Mouse (Mus musculus): ENCODE results near the gene Nefh. TPM values are rescaled to one million over a fixed set of nuclear protein-coding genes. Genes with fewer than 3 reads are reported as not detected.

The Nefh gene
- polyA plus RNA-seq, 1 experiment from 2014 or later: 0.25 TPM

GRCm38 (mm10) chr11:4966888-4967287 is 19.0 kb upstream of the Nefh start:
- no peak overlapping the region for H3K4me2 ChIP-seq (replicated peaks; ENCODE audit: low read depth)
- no peaks in the 10 kb centered on the region for H3K36me3 ChIP-seq (ENCODE audit: control insufficient read depth, insufficient read depth, low read length)
- no peak overlapping the region for H3K9ac ChIP-seq (ENCODE audit: low read length)
- ATAC-seq (ENCODE audit: low FRiP score, low TSS enrichment): no peak
- H3K4me1 ChIP-seq (replicated peaks; ENCODE audit: control insufficient read depth, insufficient read depth): no peaks in the 10 kb centered on the region
- DNase-seq (ENCODE audit: low spot score): no peak
- no peak overlapping the region for H3K27ac ChIP-seq (replicated peaks)
- H3K9me3 ChIP-seq (ENCODE audit: control insufficient read depth, low read length): no peaks in the 10 kb centered on the region
- H3K4me3 ChIP-seq (ENCODE audit: low read depth, low read length): no peak overlapping the region
- TF ChIP-seq CTCF (IDR thresholded peaks at IDR 0.05; ENCODE audit: low read depth) (no peak), EP300 (optimal IDR thresholded peaks at IDR 0.05) (no peak)
- 66% methylated on average over 5 of the region's 5 CpGs for whole genome bisulfite sequencing
- H3K27me3 ChIP-seq (ENCODE audit: control insufficient read depth, insufficient read depth, low read length): no peaks in the 10 kb centered on the region

- H3K4me1 ChIP-seq (replicated peaks; ENCODE audit: control insufficient read depth, insufficient read depth): no peaks in the 10 kb centered on the region
- H3K9ac ChIP-seq (ENCODE audit: low read length): no peak overlapping the region
- ATAC-seq (ENCODE audit: low FRiP score, low TSS enrichment): no peak
- H3K27me3 ChIP-seq (ENCODE audit: control insufficient read depth, insufficient read depth, low read length): no peaks in the 10 kb centered on the region
- no peak overlapping the region for H3K27ac ChIP-seq (replicated peaks)
- TF ChIP-seq CTCF (IDR thresholded peaks at IDR 0.05; ENCODE audit: low read depth) (no peak), EP300 (optimal IDR thresholded peaks at IDR 0.05) (no peak)
- no peak overlapping the region for H3K4me3 ChIP-seq (ENCODE audit: low read depth, low read length)
- no peak overlapping the region for H3K4me2 ChIP-seq (replicated peaks; ENCODE audit: low read depth)
- H3K9me3 ChIP-seq (ENCODE audit: control insufficient read depth, low read length): no peaks in the 10 kb centered on the region
- 52% methylated on average over 2 of the region's 2 CpGs for WGBS
- DNase-seq (ENCODE audit: low spot score): no peak
- no peaks in the 10 kb centered on the region for H3K36me3 ChIP-seq (ENCODE audit: control insufficient read depth, insufficient read depth, low read length)
Measured at GRCm38 (mm10) chr11:4966325-4966724, 18.5 kb upstream of the Nefh start.

- H3K36me3 ChIP-seq (ENCODE audit: control insufficient read depth, insufficient read depth, low read length): no peaks in the 10 kb centered on the region
- no peak for TF ChIP-seq EP300 (optimal IDR thresholded peaks at IDR 0.05)
- no peak for TF ChIP-seq CTCF (IDR thresholded peaks at IDR 0.05; ENCODE audit: low read depth)
- H3K4me3 ChIP-seq (ENCODE audit: low read depth, low read length): no peak overlapping the region
- no peaks in the 10 kb centered on the region for H3K4me1 ChIP-seq (replicated peaks; ENCODE audit: control insufficient read depth, insufficient read depth)
- no peaks in the 10 kb centered on the region for H3K27me3 ChIP-seq (ENCODE audit: control insufficient read depth, insufficient read depth, low read length)
- no peak for ATAC-seq (ENCODE audit: low FRiP score, low TSS enrichment)
- no peak overlapping the region for H3K9ac ChIP-seq (ENCODE audit: low read length)
- no peaks in the 10 kb centered on the region for H3K9me3 ChIP-seq (ENCODE audit: control insufficient read depth, low read length)
- 48% methylated on average over 6 of the region's 6 CpGs for WGBS
- DNase-seq (ENCODE audit: low spot score): no peak
- no peak overlapping the region for H3K27ac ChIP-seq (replicated peaks)
- no peak overlapping the region for H3K4me2 ChIP-seq (replicated peaks; ENCODE audit: low read depth)
Measured at GRCm38 (mm10) chr11:4963099-4963808, 15.4 kb upstream of the Nefh start.

GRCm38 (mm10) chr11:4953918-4954317 is 6.1 kb upstream of the Nefh start:
- no peak overlapping the region for H3K4me3 ChIP-seq (ENCODE audit: low read depth, low read length)
- peaks cover 11% of the 10 kb centered on the region for H3K27me3 ChIP-seq (ENCODE audit: control insufficient read depth, insufficient read depth, low read length)
- H3K9ac ChIP-seq (ENCODE audit: low read length): 0 out of 2 replicates have a peak overlapping the region, but pooled peaks have one; percentile 8
- H3K36me3 ChIP-seq (ENCODE audit: control insufficient read depth, insufficient read depth, low read length): no peaks in the 10 kb centered on the region
- WGBS: under 1% methylated on average over 8 of the region's 8 CpGs
- H3K4me2 ChIP-seq (replicated peaks; ENCODE audit: low read depth): no peak overlapping the region
- DNase-seq (ENCODE audit: low spot score): peak; percentile 50
- H3K27ac ChIP-seq (replicated peaks): no peak overlapping the region
- no peaks in the 10 kb centered on the region for H3K4me1 ChIP-seq (replicated peaks; ENCODE audit: control insufficient read depth, insufficient read depth)
- H3K9me3 ChIP-seq (ENCODE audit: control insufficient read depth, low read length): no peaks in the 10 kb centered on the region
- ATAC-seq (ENCODE audit: low FRiP score, low TSS enrichment): no peak
- TF ChIP-seq EP300 (optimal IDR thresholded peaks at IDR 0.05): no peak
- no peak for TF ChIP-seq CTCF (IDR thresholded peaks at IDR 0.05; ENCODE audit: low read depth)

- no peaks in the 10 kb centered on the region for H3K4me1 ChIP-seq (replicated peaks; ENCODE audit: control insufficient read depth, insufficient read depth)
- TF ChIP-seq CTCF (IDR thresholded peaks at IDR 0.05; ENCODE audit: low read depth) (no peak), EP300 (optimal IDR thresholded peaks at IDR 0.05) (no peak)
- peaks cover 17% of the 10 kb centered on the region for H3K27me3 ChIP-seq (ENCODE audit: control insufficient read depth, insufficient read depth, low read length)
- H3K4me2 ChIP-seq (replicated peaks; ENCODE audit: low read depth): no peak overlapping the region
- DNase-seq (ENCODE audit: low spot score) (no peak), ATAC-seq (ENCODE audit: low FRiP score, low TSS enrichment) (no peak)
- H3K36me3 ChIP-seq (ENCODE audit: control insufficient read depth, insufficient read depth, low read length): no peaks in the 10 kb centered on the region
- 9% methylated on average over 4 of the region's 6 CpGs for WGBS
- no peak overlapping the region for H3K9ac ChIP-seq (ENCODE audit: low read length)
- no peak overlapping the region for H3K27ac ChIP-seq (replicated peaks)
- no peaks in the 10 kb centered on the region for H3K9me3 ChIP-seq (ENCODE audit: control insufficient read depth, low read length)
- H3K4me3 ChIP-seq (ENCODE audit: low read depth, low read length): no peak overlapping the region
Measured at GRCm38 (mm10) chr11:4953401-4953800, 5.5 kb upstream of the Nefh start.

GRCm38 (mm10) chr11:4949256-4950044 is 1.6 kb upstream of the Nefh start:
- DNase-seq (ENCODE audit: low spot score) (peak; percentile 82), ATAC-seq (ENCODE audit: low FRiP score, low TSS enrichment) (no peak)
- no peak for TF ChIP-seq EP300 (optimal IDR thresholded peaks at IDR 0.05)
- TF ChIP-seq CTCF (IDR thresholded peaks at IDR 0.05; ENCODE audit: low read depth): no peak
- Histone ChIP-seq H3K9me3 (ENCODE audit: control insufficient read depth, low read length) (no peaks in the 10 kb centered on the region), H3K27me3 (ENCODE audit: control insufficient read depth, insufficient read depth, low read length) (peaks cover 37% of the 10 kb centered on the region), H3K9ac (ENCODE audit: low read length) (no peak overlapping the region), H3K36me3 (ENCODE audit: control insufficient read depth, insufficient read depth, low read length) (no peaks in the 10 kb centered on the region), H3K27ac (replicated peaks) (no peak overlapping the region), H3K4me1 (replicated peaks; ENCODE audit: control insufficient read depth, insufficient read depth) (no peaks in the 10 kb centered on the region), H3K4me3 (ENCODE audit: low read depth, low read length) (no peak overlapping the region), H3K4me2 (replicated peaks; ENCODE audit: low read depth) (no peak overlapping the region)
- 8% methylated on average over 23 of the region's 23 CpGs for WGBS
